Mouse (Mus musculus) intestine, embryonic 16.5 days (tissue): Measurements from ENCODE around the gene Gm9958. TPM values are rescaled to one million over a fixed set of nuclear protein-coding genes. Genes with fewer than 3 reads are reported as not detected.
A peak's percentile ranks its signal among the peaks of the same experiment; 100 is the strongest.

Experiments used
- ATAC-seq: fragments of 200-750 bp; cut with Nextera tagmentation; 2 replicates; pipeline ENCODE4 v1.8.0; 2017; ENCODE audit warnings: moderate TSS enrichment, moderate library complexity
- H3K27ac ChIP-seq: fragments of 300-500 bp; sonication (generic); 2 replicates; pipeline ENCODE4 v1.5.1; 2014; ENCODE audit warnings: mild to moderate bottlenecking, low read length
- H3K27me3 ChIP-seq: fragments of 300-500 bp; sonication (generic); replicated peaks from 2 replicates; pipeline ENCODE4 v1.6.1; 2014; ENCODE audit warnings: low read length, control low read depth, mixed read lengths; ENCODE audit not compliant: control insufficient read depth, insufficient read depth
- H3K36me3 ChIP-seq: fragments of 300-500 bp; sonication (generic); 2 replicates; pipeline ENCODE4 v1.6.1; 2014; ENCODE audit warnings: low read length, control low read depth; ENCODE audit not compliant: control insufficient read depth, insufficient read depth
- H3K4me1 ChIP-seq: fragments of 300-500 bp; sonication (generic); 2 replicates; pipeline ENCODE4 v1.6.1; 2014; ENCODE audit warnings: low read length, control low read depth, mixed read lengths; ENCODE audit not compliant: control insufficient read depth, insufficient read depth
- H3K4me2 ChIP-seq: fragments of 300-500 bp; sonication (generic); 2 replicates; pipeline ENCODE4 v1.6.1; 2014; ENCODE audit warnings: low read depth, low read length, control low read depth
- H3K4me3 ChIP-seq: fragments of 300-500 bp; sonication (generic); 2 replicates; pipeline ENCODE4 v1.5.1; 2014; ENCODE audit warnings: mild to moderate bottlenecking, low read length
- H3K9ac ChIP-seq: fragments of 300-500 bp; sonication (generic); 2 replicates; pipeline ENCODE4 v1.6.1; 2014; ENCODE audit warnings: low read depth, low read length
- H3K9me3 ChIP-seq: fragments of 300-500 bp; sonication (generic); 2 replicates; pipeline ENCODE4 v1.6.1; 2016; ENCODE audit warnings: low read length, control low read depth; ENCODE audit not compliant: control insufficient read depth
- WGBS: fragments of 180-500 bp; shearing (Covaris S2); extraction: QIAGEN DNeasy Blood & Tissue Kit; methylation state at CpG from one replicate; pipeline ENCODE4 v1.1.7; 2014; 5-methylcytosine and 5-hydroxymethylcytosine counted together
- polyA plus RNA-seq: library from polyadenylated mRNA; unstranded; fragments of >200 nt; fragmentation: Nextera tagmentation; extraction: Ambion mirVana; gene quantifications from 2 replicates; pipeline ENCODE4 v1.2.1, GENCODE M21; 2015

Gm9958 gene
- 5.2 and 6.3 TPM in 2 replicates for polyA plus RNA-seq

DNA sequence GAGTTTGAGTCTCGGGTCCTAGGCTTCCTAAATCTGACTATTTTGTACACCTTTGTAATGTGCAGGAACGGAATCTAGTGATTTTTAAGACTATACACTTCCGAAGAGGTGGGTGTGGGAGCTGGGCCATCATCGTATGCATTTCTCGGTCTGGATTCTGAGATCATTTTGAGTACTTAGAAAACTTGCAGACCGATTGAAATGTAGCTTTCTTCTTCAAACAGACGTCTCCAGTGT, at the start of gene Gm9958:
Gene Gm9958, plus strand, starts transcription at position 138 of the 237 bp plus-strand sequence.
- H3K36me3 ChIP-seq: no peaks in the 10 kb centered on the region
- WGBS: 2% methylated on average over 7 of the region's 7 CpGs
- no peaks in the 10 kb centered on the region for H3K9me3 ChIP-seq
- H3K9ac ChIP-seq: peak within 1 kb of the TSS; percentile 99
- peak within 1 kb of the TSS; percentile 100 for H3K27ac ChIP-seq
- H3K4me1 ChIP-seq: peaks cover 15% of the 10 kb centered on the region
- no peak for ATAC-seq
- H3K4me3 ChIP-seq: peak within 1 kb of the TSS; percentile 96
- H3K27me3 ChIP-seq: no peaks in the 10 kb centered on the region
- H3K4me2 ChIP-seq: peak within 1 kb of the TSS; percentile 65

DNA sequence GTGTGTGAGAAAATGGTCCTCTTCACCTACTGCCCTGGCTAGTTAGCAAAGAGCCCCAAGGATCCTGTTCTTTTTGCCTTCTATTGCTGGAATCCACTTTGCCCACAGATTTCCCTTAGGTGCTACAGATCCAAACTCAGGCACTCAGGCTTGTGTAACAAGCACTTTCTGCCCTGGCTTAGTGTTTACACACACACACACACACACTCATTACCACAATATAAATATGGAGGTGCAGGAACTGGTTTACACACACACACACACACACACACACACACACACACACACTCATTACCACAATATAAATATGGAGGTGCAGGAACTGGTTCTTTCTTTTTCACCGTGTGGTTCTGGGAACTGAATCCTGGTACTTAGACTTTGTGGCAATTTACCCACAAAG, 35.9 kb upstream of the Gm9958 start:
- no peaks in the 10 kb centered on the region for H3K27me3 ChIP-seq
- 0 out of 2 replicates have a peak, but pooled peaks have one; percentile 16 for ATAC-seq
- no peak overlapping the region for H3K27ac ChIP-seq
- H3K36me3 ChIP-seq: no peaks in the 10 kb centered on the region
- no peaks in the 10 kb centered on the region for H3K9me3 ChIP-seq
- H3K9ac ChIP-seq: no peak overlapping the region
- WGBS: 77% methylated on average over 1 of the region's 1 CpGs
- no peak overlapping the region for H3K4me3 ChIP-seq
- H3K4me2 ChIP-seq: no peak overlapping the region
- no peaks in the 10 kb centered on the region; the same call in 1 of the 2 replicates for H3K4me1 ChIP-seq

DNA sequence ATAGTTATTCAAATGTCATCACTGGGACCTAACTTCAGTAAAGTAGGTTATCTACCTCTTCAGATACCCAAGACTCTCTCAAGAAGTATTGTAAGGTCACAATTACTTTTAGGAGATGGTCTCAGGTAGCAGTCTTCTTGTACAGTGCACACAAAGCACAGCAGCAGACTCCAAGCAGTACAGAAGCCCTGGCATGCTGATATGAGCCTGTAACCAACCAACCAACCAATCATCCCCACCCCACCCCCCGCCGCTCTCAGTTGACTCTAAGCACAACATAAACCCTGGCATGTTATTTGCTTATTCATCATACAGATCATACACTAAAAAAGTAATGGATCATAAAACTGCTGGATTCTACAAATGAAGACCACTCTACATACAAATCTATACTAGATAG, 34.5 kb upstream of the Gm9958 start:
- Histone ChIP-seq H3K9ac (no peak overlapping the region), H3K27ac (no peak overlapping the region), H3K9me3 (no peaks in the 10 kb centered on the region), H3K4me3 (no peak overlapping the region), H3K4me1 (no peaks in the 10 kb centered on the region; the same call in 1 of the 2 replicates), H3K27me3 (no peaks in the 10 kb centered on the region), H3K36me3 (no peaks in the 10 kb centered on the region), H3K4me2 (no peak overlapping the region)
- ATAC-seq: no peak
- WGBS: 91% methylated on average over 2 of the region's 2 CpGs

DNA sequence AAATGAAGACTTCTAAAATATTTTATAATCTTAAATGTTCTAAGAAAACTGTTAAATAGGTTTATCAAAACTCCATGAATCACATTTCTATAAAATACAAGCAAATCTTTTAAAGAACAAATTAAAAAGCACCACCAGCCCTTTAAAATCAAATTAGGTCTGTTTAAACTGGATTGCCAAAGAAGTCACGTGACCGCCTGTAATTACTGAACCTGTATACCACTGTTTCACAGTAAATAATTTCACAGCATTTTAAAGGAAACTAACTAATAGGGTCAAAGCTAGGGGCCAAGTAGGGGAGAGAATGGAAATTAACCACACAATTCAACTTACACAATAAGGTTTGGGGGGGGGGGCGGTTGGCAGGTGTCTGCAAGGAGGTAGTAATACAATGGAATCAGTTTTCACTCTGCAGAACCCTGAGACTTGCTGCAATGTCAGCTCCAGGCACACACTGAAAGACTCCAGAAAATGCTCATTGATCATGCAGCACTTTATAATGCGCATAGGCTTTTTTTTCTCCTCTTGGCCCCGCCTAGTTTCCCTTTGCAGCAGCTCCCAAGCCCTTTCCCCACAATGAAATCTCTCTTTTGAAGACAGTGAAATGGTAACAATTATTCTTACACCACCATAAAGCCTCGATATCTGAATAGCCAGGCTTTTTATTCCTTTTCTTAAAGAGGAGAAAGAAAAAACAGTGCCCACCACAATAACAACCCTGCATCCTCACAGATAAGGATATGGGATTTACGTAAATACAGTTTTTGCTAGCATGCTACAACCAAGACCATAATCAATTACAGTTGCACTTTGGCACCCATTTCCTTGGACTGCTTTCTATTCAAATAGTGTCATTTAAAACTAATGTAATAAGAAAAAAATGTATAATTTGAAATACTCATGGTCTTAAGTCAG, 28.6 kb upstream of the Gm9958 start:
- Histone ChIP-seq H3K36me3 (no peaks in the 10 kb centered on the region), H3K27ac (no peak overlapping the region), H3K9ac (no peak overlapping the region), H3K4me3 (no peak overlapping the region), H3K9me3 (no peaks in the 10 kb centered on the region), H3K4me1 (peaks cover 12% of the 10 kb centered on the region), H3K4me2 (no peak overlapping the region), H3K27me3 (no peaks in the 10 kb centered on the region)
- WGBS: 76% methylated on average over 7 of the region's 7 CpGs
- peak; percentile 41 for ATAC-seq

DNA sequence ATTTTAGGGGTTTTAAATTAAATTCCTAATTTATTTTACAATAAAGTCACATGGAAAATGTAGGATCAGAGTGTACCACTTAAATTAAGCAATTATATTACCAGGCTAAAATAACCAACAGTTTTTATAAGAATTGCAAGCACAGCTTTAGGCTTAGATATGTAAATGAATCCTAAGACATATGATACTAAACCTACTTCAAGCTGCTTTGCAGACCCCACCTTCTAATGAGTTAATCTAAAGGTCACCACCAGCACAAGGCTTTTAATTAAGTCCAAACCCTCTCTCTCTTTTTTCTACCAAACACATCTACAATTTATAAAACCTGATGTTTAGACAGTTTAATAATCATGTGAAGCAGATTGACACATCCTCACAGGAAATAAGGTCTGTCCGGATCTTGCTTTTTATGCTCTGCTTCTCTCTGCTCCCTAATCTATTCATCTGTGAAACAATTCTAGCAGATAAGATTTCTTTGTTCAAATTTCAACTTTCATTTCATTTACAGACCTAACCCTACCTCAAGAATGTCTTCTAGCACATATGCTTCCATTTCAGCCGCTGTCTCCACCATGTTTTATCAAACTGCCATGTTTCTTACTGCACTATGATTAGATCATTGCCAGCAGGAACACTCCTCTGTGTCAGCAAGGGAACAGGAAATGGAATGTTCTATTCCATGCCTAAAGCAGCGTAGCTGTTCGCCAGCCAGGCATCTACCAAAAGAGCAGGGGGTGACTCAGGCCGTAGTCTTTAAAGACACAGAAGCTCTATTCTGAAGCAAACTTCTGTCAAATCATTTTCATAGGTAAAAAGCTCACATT, 27.7 kb upstream of the Gm9958 start:
- 31% methylated on average over 5 of the region's 5 CpGs for WGBS
- Histone ChIP-seq H3K9me3 (no peaks in the 10 kb centered on the region), H3K27ac (no peak overlapping the region), H3K9ac (no peak overlapping the region), H3K36me3 (no peaks in the 10 kb centered on the region), H3K4me3 (peak overlapping the region; percentile 12; the same call in 1 of the 2 replicates), H3K4me1 (peaks cover 12% of the 10 kb centered on the region), H3K27me3 (no peaks in the 10 kb centered on the region), H3K4me2 (0 out of 2 replicates have a peak overlapping the region, but pooled peaks have one; percentile 17)
- ATAC-seq: peak; percentile 90

DNA sequence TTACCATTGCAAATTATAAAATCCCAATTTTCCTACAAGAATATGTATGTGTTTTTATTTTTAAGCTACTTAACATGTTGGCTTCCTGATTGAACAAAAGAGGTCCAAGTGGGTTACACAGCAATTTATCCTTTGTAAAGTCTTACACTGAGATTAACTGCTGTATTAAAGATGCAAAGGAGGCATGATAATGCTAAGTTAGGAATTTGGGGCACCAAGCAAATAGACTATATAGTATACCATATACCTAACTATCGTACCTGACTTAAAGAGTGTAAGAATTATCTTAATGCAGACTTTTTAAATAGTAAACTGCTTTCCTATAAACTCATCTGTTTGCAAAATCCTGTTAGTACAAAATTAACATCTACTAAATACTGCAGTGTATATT, 27.1 kb upstream of the Gm9958 start:
- H3K4me2 ChIP-seq: no peak overlapping the region
- H3K4me1 ChIP-seq: peaks cover 12% of the 10 kb centered on the region
- H3K9ac ChIP-seq: no peak overlapping the region
- no peaks in the 10 kb centered on the region for H3K36me3 ChIP-seq
- no peak overlapping the region for H3K4me3 ChIP-seq
- no peak overlapping the region for H3K27ac ChIP-seq
- ATAC-seq: no peak; the same call in 1 of the 2 replicates
- H3K27me3 ChIP-seq: no peaks in the 10 kb centered on the region
- no peaks in the 10 kb centered on the region for H3K9me3 ChIP-seq
- WGBS: 90% methylated on average over 1 of the region's 1 CpGs

DNA sequence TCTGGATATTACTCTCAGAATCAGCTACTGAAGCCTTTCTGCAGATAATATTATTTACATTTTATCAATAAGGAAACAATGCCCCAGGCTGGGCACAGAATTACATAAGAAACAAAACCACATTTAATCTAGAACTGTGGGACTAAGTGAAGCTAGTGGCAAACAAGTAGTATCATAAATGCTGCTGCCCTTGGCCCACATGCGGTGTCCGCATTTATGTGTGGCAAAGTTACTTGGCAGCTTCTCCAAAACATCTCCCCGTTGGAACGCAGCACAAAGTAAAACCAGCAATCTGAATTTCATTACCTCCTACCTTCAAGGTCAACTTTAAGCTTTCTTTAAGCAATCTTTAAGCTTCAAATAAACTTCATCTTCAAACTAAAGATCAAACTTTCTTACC, 26.2 kb upstream of the Gm9958 start:
- no peak overlapping the region for H3K4me2 ChIP-seq
- WGBS: 63% methylated on average over 4 of the region's 4 CpGs
- ATAC-seq: no peak

DNA sequence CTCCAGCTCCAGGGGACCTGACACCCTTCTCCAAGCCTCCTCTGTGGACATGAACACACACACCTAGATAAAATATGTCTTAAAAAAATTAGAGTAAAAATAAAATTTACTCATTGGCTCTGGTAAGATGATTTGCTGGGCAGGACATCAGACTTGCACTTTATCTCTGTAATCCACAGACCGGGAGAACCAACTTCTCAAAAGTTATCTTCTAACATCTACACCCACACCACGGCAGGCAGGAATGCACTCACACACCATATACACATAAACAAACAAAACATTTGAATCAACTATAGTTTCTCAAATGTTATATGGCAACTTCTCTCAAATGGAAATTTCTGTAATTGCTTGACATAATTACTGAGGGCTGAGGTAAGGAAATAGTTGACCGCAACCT, 20.1 kb upstream of the Gm9958 start:
- no peak overlapping the region for H3K27ac ChIP-seq
- H3K4me3 ChIP-seq: no peak overlapping the region
- H3K36me3 ChIP-seq: no peaks in the 10 kb centered on the region
- H3K4me2 ChIP-seq: no peak overlapping the region
- no peak for ATAC-seq
- no peaks in the 10 kb centered on the region for H3K27me3 ChIP-seq
- H3K9me3 ChIP-seq: no peaks in the 10 kb centered on the region
- no peak overlapping the region for H3K9ac ChIP-seq
- WGBS: 91% methylated on average over 3 of the region's 3 CpGs
- no peaks in the 10 kb centered on the region; the same call in 1 of the 2 replicates for H3K4me1 ChIP-seq

More for the DNA sequence above, 26.2 kb upstream of the Gm9958 start:
- Histone ChIP-seq H3K27ac (no peak overlapping the region), H3K9ac (no peak overlapping the region), H3K4me1 (peaks cover 12% of the 10 kb centered on the region), H3K9me3 (no peaks in the 10 kb centered on the region), H3K36me3 (no peaks in the 10 kb centered on the region), H3K27me3 (no peaks in the 10 kb centered on the region), H3K4me3 (no peak overlapping the region)

DNA sequence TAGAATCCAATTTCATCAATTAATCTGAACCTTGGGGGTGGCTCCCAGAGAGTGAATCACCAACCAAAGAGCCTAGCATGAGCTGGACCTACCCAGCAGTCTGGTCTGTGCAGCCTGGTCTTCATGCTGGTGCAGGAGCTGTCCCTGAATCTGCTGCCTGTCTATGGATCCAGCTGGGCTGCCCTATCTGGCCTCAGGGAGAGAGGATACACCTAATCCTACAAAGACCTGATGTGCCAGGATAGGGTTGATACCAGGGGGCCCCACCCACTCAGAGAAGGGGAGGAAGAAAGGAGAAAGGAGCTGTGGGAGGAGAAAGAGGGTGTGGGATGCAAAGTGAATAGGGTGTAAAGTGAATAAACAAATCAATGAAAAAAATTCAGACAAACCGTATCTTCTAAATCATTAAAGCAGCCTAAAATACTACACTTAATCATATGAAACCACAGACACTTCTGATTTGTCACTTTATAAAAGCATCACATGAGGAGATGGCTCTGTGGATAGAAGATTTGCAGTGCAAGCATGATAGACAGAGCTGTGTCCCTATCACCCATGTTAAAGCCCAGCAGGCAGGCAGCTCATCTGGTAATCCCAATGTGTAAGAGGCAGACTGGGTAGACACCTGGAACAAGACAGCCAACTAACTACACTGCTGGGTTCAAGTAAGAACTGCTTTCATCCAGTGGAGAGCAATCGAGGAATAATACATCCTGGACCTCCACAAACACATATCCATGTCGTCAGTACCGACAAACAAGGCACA, 13.3 kb upstream of the Gm9958 start:
- Histone ChIP-seq H3K4me2 (no peak overlapping the region), H3K36me3 (no peaks in the 10 kb centered on the region), H3K4me3 (no peak overlapping the region), H3K9me3 (no peaks in the 10 kb centered on the region), H3K9ac (no peak overlapping the region), H3K27me3 (no peaks in the 10 kb centered on the region), H3K27ac (no peak overlapping the region), H3K4me1 (no peaks in the 10 kb centered on the region)
- ATAC-seq: no peak
- 87% methylated on average over 4 of the region's 4 CpGs for WGBS
